Mouse (Mus musculus) brain, embryonic 14.5 days (tissue): ENCODE measurements at regions not wholly inside any gene's neighbourhood (a gene's known extent, or its start where the extent isn't known, plus 50 kb on each side); places are given as distances from the start of the nearest gene placed in this dataset.

Experiments used
- CTCF ChIP-seq: fragments of 200-500 bp; IDR thresholded peaks from 2 replicates; pipeline ENCODE4 v1.5.1; 2012; ENCODE audit warnings: inconsistent platforms, mild to moderate bottlenecking, moderate library complexity, borderline replicate concordance; ENCODE audit not compliant: insufficient read depth, insufficient read length; ENCODE audit errors: extremely low read depth
- POLR2A ChIP-seq: fragments of 200-500 bp; IDR thresholded peaks from 2 replicates; pipeline ENCODE4 v1.6.1; 2012; ENCODE audit warnings: mild to moderate bottlenecking, inconsistent platforms, borderline replicate concordance; ENCODE audit not compliant: poor library complexity, insufficient read depth, insufficient read length, severe bottlenecking; ENCODE audit errors: extremely low read depth

GRCm38 (mm10) chr14:54120194-54120593 lies 133.7 kb downstream of the Dad1 start:
- TF ChIP-seq CTCF (no peak), POLR2A (no peak)
